Mouse (Mus musculus) Patski (cell line): Measurements from ENCODE around the gene Atxn7l3. TPM values are rescaled to one million over a fixed set of nuclear protein-coding genes. Genes with fewer than 3 reads are reported as not detected.

Source experiments
- ATAC-seq: fragments of 100-300 bp; one replicate; pipeline ENCODE4 v1.8.0; 2021
- CTCF ChIA-PET: fragments of 350-600 bp; sonication (Branson Sonifier 250); formaldehyde crosslinking; loops from one replicate; lab custom pipeline; 2022; ENCODE audit warnings: inconsistent platforms; lab: Charles Lee
- POLR2A ChIA-PET: fragments of 350-600 bp; sonication (Branson Sonifier 250); formaldehyde crosslinking; loops from one replicate; lab custom pipeline; 2022; ENCODE audit warnings: antibody characterized with exemption, inconsistent platforms; lab: Charles Lee
- DNase-seq: peaks from one replicate; pipeline ENCODE4 v3.0.0-alpha.2; 2011; ENCODE audit warnings: low read depth, low spot score
- H3K27me3 ChIP-seq: fragments of 371-371 bp; one replicate; pipeline ENCODE4 v1.5.1; 2021
- CTCF ChIP-seq: fragments of 100-300 bp; IDR thresholded peaks from one replicate; pipeline ENCODE4 v1.5.1; 2021
- in situ Hi-C: fragments of 300-500 bp; cut with MboI; formaldehyde crosslinking; loops from 3 replicates; pipeline ENCODE4 v1.11.1; 2018; ENCODE audit warnings: low pct_unique_long_range_greater_than_20kb, mixed read lengths
- polyA plus RNA-seq: library from polyadenylated mRNA; unstranded; gene quantifications from one replicate; pipeline ENCODE4 v1.2.3, GENCODE M21; 2021

The Atxn7l3 gene
- polyA plus RNA-seq, 1 experiment from 2014 or later = 53.4 TPM

- in situ Hi-C loops = loop anchor here (5.0 kb wide), 1 partner anchor 87 kb away; the partner anchor contains the start of gene Slc25a39
- POLR2A ChIA-PET = interaction anchor here (0.6 to 7.6 kb wide), 9 partner anchors 9 to 1064 kb away, joined by 3 to 110 read pairs (median 4); partner anchors contain the start of genes Grn, Rundc3a and Slc25a39
- CTCF ChIA-PET = interaction anchor here (1.0 to 2.4 kb wide), 4 partner anchors 11 to 111 kb away, joined by 3 to 5 read pairs (median 4); partner anchors contain the start of gene Grn
- no peak for TF ChIP-seq CTCF
- H3K27me3 ChIP-seq = no peaks in the 10 kb centered on the region
- ATAC-seq (no peak), DNase-seq (no peak)
Observed at GRCm38 (mm10) chr11:102319941-102320685, 23.7 kb upstream of the Atxn7l3 start.

- in situ Hi-C loops = no loop called here
- POLR2A ChIA-PET = interaction anchor here (0.6 to 7.6 kb wide), 17 partner anchors 10 to 1065 kb away, joined by 3 to 110 read pairs (median 4); partner anchors contain the start of genes Grn, Rundc3a and Slc25a39
- ATAC-seq (no peak), DNase-seq (no peak)
- CTCF ChIA-PET = interaction anchor here (1.3 to 1.6 kb wide), 2 partner anchors 92 to 111 kb away, joined by 3 read pairs; partner anchors contain the start of gene Grn
- no peaks in the 10 kb centered on the region for H3K27me3 ChIP-seq
- TF ChIP-seq CTCF = no peak
Observed at GRCm38 (mm10) chr11:102319410-102319792, 23.0 kb upstream of the Atxn7l3 start, which contains the start of gene Ubtf. Gene Ubtf (minus strand): TSS chr11:102319742.

DNA sequence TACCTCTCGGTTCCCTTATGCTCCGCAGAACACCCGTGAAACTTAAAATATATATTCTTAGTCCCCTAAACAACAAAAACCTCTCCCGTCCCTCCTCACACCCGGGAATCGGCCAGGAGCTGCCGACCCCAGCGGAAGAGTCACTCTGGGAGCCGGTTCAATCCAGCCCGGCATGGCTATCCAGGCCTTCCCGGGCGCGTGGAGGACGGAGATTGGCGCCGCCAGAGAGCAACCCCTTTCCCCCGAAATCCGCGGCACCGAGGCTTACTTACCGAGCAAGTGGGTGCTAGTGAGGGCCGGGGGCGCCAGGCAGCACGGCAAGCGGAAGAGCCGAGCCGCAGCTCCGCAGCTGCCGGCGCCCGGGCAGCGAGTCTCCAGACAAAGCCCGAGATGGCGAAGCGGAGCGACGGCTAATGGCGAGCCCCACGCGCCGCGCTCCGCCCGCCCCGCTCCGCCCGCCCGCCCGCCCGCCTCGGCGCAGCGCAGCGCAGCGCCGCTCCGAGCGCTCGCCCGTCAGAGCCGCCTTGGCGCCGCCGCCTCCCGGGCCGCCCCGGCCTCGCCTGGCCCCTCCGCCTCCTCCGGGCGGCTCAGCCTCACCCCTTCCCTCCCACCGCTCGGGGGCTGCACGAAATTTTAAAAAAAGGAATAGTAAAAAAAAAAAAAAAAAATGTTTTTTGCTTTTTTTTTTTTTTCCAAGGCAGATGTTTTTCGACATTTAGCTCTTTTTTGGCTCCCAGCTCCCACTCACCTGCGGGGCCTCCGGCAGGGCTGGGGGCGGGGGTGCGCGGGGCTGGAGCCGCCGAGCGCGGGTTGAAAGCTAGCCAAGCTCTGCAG, 22.4 kb upstream of the Atxn7l3 start:
- ChIA-PET POLR2A (interaction anchor here (0.6 to 7.6 kb wide), 15 partner anchors 10 to 308 kb away, joined by 3 to 110 read pairs (median 4); partner anchors contain the start of genes Grn, Rundc3a and Slc25a39), CTCF (interaction anchor here (0.6 to 1.6 kb wide), 4 partner anchors 10 to 112 kb away, joined by 3 read pairs; partner anchors contain the start of gene Grn)
- no peak for TF ChIP-seq CTCF
- no peaks in the 10 kb centered on the region for H3K27me3 ChIP-seq
- DNase-seq = no peak
- no peak for ATAC-seq
- in situ Hi-C loops = no loop called here

DNA sequence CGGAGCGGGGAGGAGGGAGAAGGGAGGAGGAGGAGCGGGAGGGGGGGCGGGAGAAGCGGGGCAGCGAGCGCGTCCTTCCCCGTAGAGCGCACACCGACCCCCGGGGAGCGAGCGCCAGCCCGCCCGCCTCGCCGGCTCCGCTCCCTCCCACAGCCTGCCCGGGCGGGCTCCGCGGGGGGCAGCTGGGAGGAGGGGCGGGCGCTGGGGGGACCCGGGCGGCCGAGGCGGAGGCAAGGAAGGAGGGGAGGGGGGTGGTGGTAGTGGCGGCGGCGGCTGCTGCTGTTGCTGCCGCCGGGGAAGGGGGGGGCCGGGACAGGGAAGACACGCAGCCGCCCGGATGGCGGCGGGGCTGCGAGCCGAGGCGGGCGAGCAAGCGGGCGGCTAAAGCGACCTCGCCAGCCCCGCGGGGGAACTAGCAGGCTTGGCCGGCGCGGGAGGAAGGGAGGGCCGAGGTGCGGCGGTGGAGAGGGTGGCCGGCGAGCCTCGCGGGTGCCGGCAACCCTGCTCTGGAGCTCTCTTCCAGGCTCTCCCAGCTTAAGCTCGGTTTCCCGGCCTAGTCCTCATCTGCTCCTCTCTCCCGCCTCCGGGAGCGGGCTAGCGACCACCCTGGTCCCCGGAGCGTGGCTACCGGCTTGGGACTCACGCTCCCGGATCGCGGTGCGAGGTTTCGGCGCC, 21.6 kb upstream of the Atxn7l3 start:
- no peak for DNase-seq

GRCm38 (mm10) chr11:102317298-102317900, 21.0 kb upstream of the Atxn7l3 start:
- TF ChIP-seq CTCF = no peak
- ATAC-seq (peak; percentile 34), DNase-seq (no peak)
- ChIA-PET CTCF (no interaction called here), POLR2A (interaction anchor here (1.0 to 7.6 kb wide), 5 partner anchors 9 to 113 kb away, joined by 3 to 110 read pairs (median 23); partner anchors contain the start of genes Grn and Slc25a39)
- H3K27me3 ChIP-seq = no peaks in the 10 kb centered on the region
- in situ Hi-C loops = no loop called here

More for the DNA sequence above, 21.6 kb upstream of the Atxn7l3 start:
- TF ChIP-seq CTCF = no peak
- POLR2A ChIA-PET = interaction anchor here (1.0 to 7.6 kb wide), 7 partner anchors 9 to 112 kb away, joined by 3 to 110 read pairs (median 9); partner anchors contain the start of genes Grn and Slc25a39
- ATAC-seq = peak; percentile 31
- H3K27me3 ChIP-seq = no peaks in the 10 kb centered on the region
- CTCF ChIA-PET = interaction anchor here (0.6 kb wide), 1 partner anchor 9 kb away, joined by 3 read pairs; no protein-coding TSS in a partner anchor
- in situ Hi-C loops = no loop called here

DNA sequence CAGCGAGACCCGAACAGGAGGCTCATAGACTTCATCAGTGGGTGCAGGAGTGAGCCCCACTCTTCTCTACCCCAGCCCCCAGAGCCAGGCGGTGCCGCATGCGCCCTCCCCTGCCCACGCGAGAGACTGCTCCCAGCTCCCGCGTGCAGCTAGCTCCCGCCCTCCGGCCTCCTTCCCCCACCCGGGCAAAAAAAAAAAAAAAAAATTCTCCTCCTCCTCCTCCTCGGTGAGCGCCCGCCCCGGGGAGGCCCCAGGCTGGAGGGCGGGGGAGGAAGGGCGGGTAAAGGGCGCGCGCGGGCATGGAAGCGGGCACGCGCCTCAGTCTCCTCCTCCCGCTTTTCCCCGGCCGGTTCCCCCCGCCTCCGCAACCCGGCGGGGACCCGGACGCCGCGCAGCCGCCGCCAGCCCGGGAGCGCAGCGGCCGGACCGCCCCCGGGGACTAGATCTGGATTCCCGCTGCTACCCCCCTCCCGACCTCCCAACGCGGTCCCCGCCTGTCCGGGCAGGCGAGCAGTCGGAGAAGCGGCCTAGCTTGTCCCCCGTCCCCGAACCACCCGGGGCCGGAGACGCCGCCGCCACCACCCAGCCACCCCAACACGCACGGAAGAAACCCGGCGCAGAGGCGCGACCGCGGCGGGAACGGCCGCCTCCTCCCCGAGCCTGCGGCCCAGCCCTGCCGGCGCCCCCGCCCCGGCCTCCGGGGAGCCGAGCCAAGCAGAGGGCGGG, 20.3 kb upstream of the Atxn7l3 start:
- no peaks in the 10 kb centered on the region for H3K27me3 ChIP-seq
- TF ChIP-seq CTCF = no peak
- no peak for DNase-seq
- ChIA-PET POLR2A (interaction anchor here (0.6 to 7.6 kb wide), 8 partner anchors 8 to 444 kb away, joined by 3 to 110 read pairs (median 4); partner anchors contain the start of genes Grn and Slc25a39), CTCF (interaction anchor here (1.2 to 2.7 kb wide), 3 partner anchors 95 to 129 kb away, joined by 3 to 11 read pairs (median 4); no protein-coding TSS in a partner anchor)
- ATAC-seq = no peak
- in situ Hi-C loops = no loop called here

DNA sequence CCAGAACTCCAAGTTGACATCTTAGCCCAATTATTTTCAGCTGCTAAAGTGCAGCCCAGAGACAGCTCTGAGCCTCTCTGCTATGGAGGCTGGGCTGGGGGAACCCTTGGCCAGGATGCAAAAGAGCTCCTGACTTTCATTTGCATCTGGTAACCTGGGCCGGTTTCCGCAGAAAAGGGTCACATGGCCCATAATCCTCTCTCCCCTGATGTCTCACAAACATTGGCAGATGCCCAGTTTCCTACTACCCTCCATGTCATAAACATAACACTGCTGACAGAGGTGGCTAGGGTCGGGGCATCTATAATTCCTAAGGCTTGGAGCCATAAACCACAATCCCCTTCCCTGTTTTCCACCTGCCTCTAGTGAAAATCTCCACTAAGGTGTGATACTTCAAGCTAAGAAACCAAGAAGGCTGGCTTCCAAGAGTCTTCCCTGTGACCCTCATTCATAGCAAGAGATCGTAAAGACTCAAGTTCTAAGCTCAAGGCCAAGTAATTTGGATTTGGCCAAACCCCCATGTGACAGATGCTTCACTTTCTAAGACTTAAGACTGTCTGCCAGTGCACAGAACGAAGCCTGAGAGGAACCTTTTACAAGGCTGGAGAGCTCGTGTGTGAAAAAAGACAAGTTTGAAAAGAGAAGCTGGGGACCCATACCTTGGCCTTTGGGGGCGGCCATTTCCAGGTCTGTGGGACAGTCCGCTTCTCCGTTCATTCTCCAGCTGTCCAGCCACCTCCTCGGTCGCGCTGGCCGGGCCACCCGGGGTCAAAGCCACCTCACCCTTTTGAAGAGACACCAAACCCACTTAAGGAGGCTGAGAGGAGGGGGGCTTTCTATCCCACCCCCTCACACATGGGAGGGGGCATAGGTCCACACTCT, 19.5 kb upstream of the Atxn7l3 start:
- no peak for ATAC-seq
- H3K27me3 ChIP-seq = no peaks in the 10 kb centered on the region
- ChIA-PET CTCF (interaction anchor here (0.7 to 2.7 kb wide), 7 partner anchors 81 to 130 kb away, joined by 3 to 11 read pairs (median 3); partner anchors contain the start of gene Grn), POLR2A (interaction anchor here (0.6 to 7.6 kb wide), 4 partner anchors 40 to 445 kb away, joined by 3 to 110 read pairs (median 4); partner anchors contain the start of gene Slc25a39)
- TF ChIP-seq CTCF = no peak
- DNase-seq = no peak
- in situ Hi-C loops = no loop called here
